Mouse (Mus musculus) E14TG2a.4 (cell line): ENCODE measurements around the gene Mdm2.

Source experiments
- CTCF ChIP-seq: conservative IDR thresholded peaks from 2 replicates; pipeline ENCODE4 v1.5.1; 2014; ENCODE audit warnings: low read length
- NANOG ChIP-seq: IDR thresholded peaks from 2 replicates; pipeline ENCODE4 v1.6.1; 2014; ENCODE audit warnings: borderline replicate concordance, low read length, mixed read lengths
- POU5F1 ChIP-seq: IDR thresholded peaks from 2 replicates; pipeline ENCODE4 v1.6.1; 2014; ENCODE audit warnings: low read length, borderline replicate concordance

DNA sequence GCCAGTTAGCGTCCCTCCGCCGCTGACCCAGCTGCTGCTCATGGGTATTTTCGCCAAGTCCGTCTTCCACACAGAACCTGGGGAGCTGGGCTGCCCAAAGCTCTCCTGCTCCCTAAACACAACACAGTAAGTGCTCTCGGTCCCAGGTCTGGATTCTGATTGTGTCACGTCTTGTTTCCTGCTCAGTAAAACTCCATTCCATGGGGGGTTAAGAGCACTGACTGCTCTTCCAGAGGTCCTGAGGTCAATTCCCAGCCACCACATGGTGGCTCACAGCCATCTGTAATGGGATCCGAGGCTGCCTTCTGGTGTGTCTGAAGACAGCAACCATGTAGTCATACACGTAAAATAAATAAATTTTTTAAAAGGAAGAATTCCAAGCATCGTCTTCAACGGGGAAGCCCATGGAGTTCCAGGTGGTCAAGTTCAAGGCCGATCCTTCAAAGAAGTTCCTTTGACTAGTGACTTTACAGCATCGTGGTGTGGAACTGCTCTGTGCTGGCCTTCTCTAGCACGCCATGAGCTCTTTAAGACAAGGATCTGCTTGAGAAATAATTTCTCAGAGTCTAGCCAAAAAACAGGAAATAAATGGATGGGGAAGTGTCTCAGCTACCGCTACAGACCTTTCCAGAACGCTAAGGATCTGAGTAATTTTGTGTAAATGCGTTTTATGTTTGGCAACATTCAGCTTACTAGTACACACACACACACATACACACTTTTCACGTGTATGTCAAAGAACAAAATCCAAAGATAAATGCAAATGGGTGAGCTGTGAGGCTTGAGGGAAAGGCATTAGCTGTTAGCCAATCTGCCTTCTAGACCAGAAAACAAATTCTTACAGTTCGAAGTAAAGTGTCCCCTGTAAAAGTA is 26.0 kb downstream of the Mdm2 start:
- no peak for TF ChIP-seq CTCF
- no peak for TF ChIP-seq POU5F1
- no peak for TF ChIP-seq NANOG
